Mouse (Mus musculus): ENCODE data around the gene Trim27. TPM values are rescaled to one million over a fixed set of nuclear protein-coding genes. Genes with fewer than 3 reads are reported as not detected.

Trim27 gene
- polyA plus RNA-seq, 1 experiment from 2014 or later = 132 TPM

- 66% methylated on average over 2 of the region's 2 CpGs for WGBS
- no peak overlapping the region for H3K4me3 ChIP-seq (replicated peaks)
Observed at GRCm38 (mm10) chr13:21198313-21198712, 19.1 kb downstream of the Trim27 start.

GRCm38 (mm10) chr13:21199046-21200028 is 20.1 kb downstream of the Trim27 start:
- H3K9ac ChIP-seq = no peak overlapping the region
- peak overlapping the region; percentile 79 for H3K4me3 ChIP-seq (replicated peaks)
- peak overlapping the region; percentile 56 for H3K4me2 ChIP-seq
- 0 out of 2 replicates have a peak, but pooled peaks cover 5% of the 10 kb centered on the region for H3K36me3 ChIP-seq
- no peaks in the 10 kb centered on the region for H3K9me3 ChIP-seq
- no peaks in the 10 kb centered on the region for H3K27me3 ChIP-seq (replicated peaks)
- peak; percentile 66 for ATAC-seq (ENCODE audit: insufficient read depth, low FRiP score, low read depth)
- 5% methylated on average over 17 of the region's 17 CpGs for WGBS
- peaks cover 2% of the 10 kb centered on the region; the same call in 1 of the 2 replicates for H3K4me1 ChIP-seq
- H3K27ac ChIP-seq = peak overlapping the region; percentile 85

More at GRCm38 (mm10) chr13:21198313-21198712, 19.1 kb downstream of the Trim27 start:
- Histone ChIP-seq H3K27me3 (replicated peaks) (no peaks in the 10 kb centered on the region), H3K9me3 (no peaks in the 10 kb centered on the region), H3K9ac (no peak overlapping the region), H3K4me2 (no peak overlapping the region), H3K27ac (no peak overlapping the region), H3K4me1 (peaks cover 2% of the 10 kb centered on the region; the same call in 1 of the 2 replicates), H3K36me3 (0 out of 2 replicates have a peak, but pooled peaks cover 10% of the 10 kb centered on the region)
- no peak for ATAC-seq (ENCODE audit: insufficient read depth, low FRiP score, low read depth)

GRCm38 (mm10) chr13:21200043-21200999 is 21.1 kb downstream of the Trim27 start:
- peak overlapping the region; percentile 56 for H3K4me2 ChIP-seq
- H3K9me3 ChIP-seq = no peaks in the 10 kb centered on the region
- H3K27me3 ChIP-seq (replicated peaks) = no peaks in the 10 kb centered on the region
- 5% methylated on average over 48 of the region's 48 CpGs for WGBS
- H3K27ac ChIP-seq = peak overlapping the region; percentile 91
- peak overlapping the region; percentile 54 for H3K9ac ChIP-seq
- H3K4me3 ChIP-seq (replicated peaks) = peak overlapping the region; percentile 79
- peak; percentile 92 for ATAC-seq (ENCODE audit: insufficient read depth, low FRiP score, low read depth)
- peaks cover 2% of the 10 kb centered on the region; the same call in 1 of the 2 replicates for H3K4me1 ChIP-seq
- H3K36me3 ChIP-seq = 0 out of 2 replicates have a peak, but pooled peaks cover 3% of the 10 kb centered on the region

GRCm38 (mm10) chr13:21215275-21215983 is 36.2 kb downstream of the Trim27 start:
- peak overlapping the region; percentile 37 for H3K4me3 ChIP-seq (replicated peaks)
- 0 out of 2 replicates have a peak, but pooled peaks cover 4% of the 10 kb centered on the region for H3K9me3 ChIP-seq
- no peak overlapping the region for H3K9ac ChIP-seq
- 3% methylated on average over 20 of the region's 20 CpGs for WGBS
- H3K27me3 ChIP-seq (replicated peaks) = no peaks in the 10 kb centered on the region
- H3K36me3 ChIP-seq = no peaks in the 10 kb centered on the region
- no peaks in the 10 kb centered on the region for H3K4me1 ChIP-seq
- H3K4me2 ChIP-seq = peak overlapping the region; percentile 59
- peak; percentile 80; the same call in 1 of the 2 replicates for ATAC-seq (ENCODE audit: insufficient read depth, low FRiP score, low read depth)
- H3K27ac ChIP-seq = no peak overlapping the region

- Histone ChIP-seq H3K9ac (no peak overlapping the region), H3K4me3 (replicated peaks) (no peak overlapping the region), H3K4me2 (no peak overlapping the region), H3K36me3 (no peaks in the 10 kb centered on the region), H3K27me3 (replicated peaks) (no peaks in the 10 kb centered on the region), H3K4me1 (no peaks in the 10 kb centered on the region), H3K27ac (no peak overlapping the region), H3K9me3 (no peaks in the 10 kb centered on the region)
- WGBS = 32% methylated on average over 1 of the region's 1 CpGs
- ATAC-seq (ENCODE audit: insufficient read depth, low FRiP score, low read depth) = no peak
Observed at GRCm38 (mm10) chr13:21216781-21217180, 37.5 kb downstream of the Trim27 start.

GRCm38 (mm10) chr13:21221656-21222462 is 42.6 kb downstream of the Trim27 start:
- H3K9ac ChIP-seq = no peak overlapping the region
- peak; percentile 70; the same call in 1 of the 2 replicates for ATAC-seq (ENCODE audit: insufficient read depth, low FRiP score, low read depth)
- no peaks in the 10 kb centered on the region for H3K9me3 ChIP-seq
- H3K4me3 ChIP-seq (replicated peaks) = peak overlapping the region; percentile 53
- no peak overlapping the region for H3K27ac ChIP-seq
- 3% methylated on average over 20 of the region's 20 CpGs for WGBS
- no peaks in the 10 kb centered on the region for H3K4me1 ChIP-seq
- H3K4me2 ChIP-seq = peak overlapping the region; percentile 80
- no peaks in the 10 kb centered on the region for H3K36me3 ChIP-seq
- no peaks in the 10 kb centered on the region for H3K27me3 ChIP-seq (replicated peaks)

GRCm38 (mm10) chr13:21222463-21223022 is 43.3 kb downstream of the Trim27 start:
- no peaks in the 10 kb centered on the region for H3K9me3 ChIP-seq
- under 1% methylated on average over 20 of the region's 20 CpGs for WGBS
- H3K4me3 ChIP-seq (replicated peaks) = peak overlapping the region; percentile 53
- H3K36me3 ChIP-seq = no peaks in the 10 kb centered on the region
- H3K4me2 ChIP-seq = peak overlapping the region; percentile 80
- H3K9ac ChIP-seq = peak overlapping the region; percentile 37; the same call in 1 of the 2 replicates
- no peaks in the 10 kb centered on the region for H3K27me3 ChIP-seq (replicated peaks)
- peak; percentile 88 for ATAC-seq (ENCODE audit: insufficient read depth, low FRiP score, low read depth)
- no peaks in the 10 kb centered on the region for H3K4me1 ChIP-seq
- peak overlapping the region; percentile 24; the same call in 1 of the 2 replicates for H3K27ac ChIP-seq

- H3K27me3 ChIP-seq (replicated peaks) = no peaks in the 10 kb centered on the region
- H3K36me3 ChIP-seq = no peaks in the 10 kb centered on the region
- peak overlapping the region; percentile 37; the same call in 1 of the 2 replicates for H3K9ac ChIP-seq
- H3K27ac ChIP-seq = no peak overlapping the region
- peak overlapping the region; percentile 53 for H3K4me3 ChIP-seq (replicated peaks)
- H3K9me3 ChIP-seq = no peaks in the 10 kb centered on the region
- no peaks in the 10 kb centered on the region for H3K4me1 ChIP-seq
- H3K4me2 ChIP-seq = peak overlapping the region; percentile 80
- ATAC-seq (ENCODE audit: insufficient read depth, low FRiP score, low read depth) = no peak
- WGBS = 2% methylated on average over 10 of the region's 10 CpGs
Observed at GRCm38 (mm10) chr13:21223242-21223655, 44.0 kb downstream of the Trim27 start.

GRCm38 (mm10) chr13:21224376-21224775 is 45.1 kb downstream of the Trim27 start:
- Histone ChIP-seq H3K4me2 (no peak overlapping the region), H3K36me3 (no peaks in the 10 kb centered on the region), H3K4me1 (no peaks in the 10 kb centered on the region)

GRCm38 (mm10) chr13:21225206-21225605 is 46.0 kb downstream of the Trim27 start:
- Histone ChIP-seq H3K4me3 (replicated peaks) (no peak overlapping the region), H3K4me1 (no peaks in the 10 kb centered on the region), H3K27me3 (replicated peaks) (no peaks in the 10 kb centered on the region), H3K9me3 (no peaks in the 10 kb centered on the region), H3K27ac (no peak overlapping the region), H3K36me3 (no peaks in the 10 kb centered on the region), H3K9ac (no peak overlapping the region), H3K4me2 (no peak overlapping the region)
- no peak for ATAC-seq (ENCODE audit: insufficient read depth, low FRiP score, low read depth)
- 65% methylated on average over 6 of the region's 6 CpGs for WGBS

More at GRCm38 (mm10) chr13:21224376-21224775, 45.1 kb downstream of the Trim27 start:
- H3K27me3 ChIP-seq (replicated peaks) = no peaks in the 10 kb centered on the region
- no peaks in the 10 kb centered on the region for H3K9me3 ChIP-seq
- H3K27ac ChIP-seq = no peak overlapping the region
- WGBS = 83% methylated on average over 1 of the region's 1 CpGs
- H3K4me3 ChIP-seq (replicated peaks) = no peak overlapping the region
- no peak overlapping the region for H3K9ac ChIP-seq
- ATAC-seq (ENCODE audit: insufficient read depth, low FRiP score, low read depth) = no peak
